Mouse (Mus musculus) duodenum, adult 2 months (tissue): ENCODE measurements around the gene Isoc2a. TPM values are rescaled to one million over a fixed set of nuclear protein-coding genes. Genes with fewer than 3 reads are reported as not detected.

Experiments used
- polyA plus RNA-seq: library from polyadenylated mRNA; depleted of rRNA; stranded (reverse); fragments of >200 nt; gene quantifications from 2 replicates; pipeline ENCODE4 v1.2.3, GENCODE M21; 2012; ENCODE audit warnings: low replicate concordance; rRNA removed

The Isoc2a gene
- 34.1 and 38.8 TPM in 2 replicates for polyA plus RNA-seq

GRCm38 (mm10) chr7:4876753-4877221, at the start of gene Isoc2a:
TSS of gene Isoc2a (plus strand) at chr7:4877153.

GRCm38 (mm10) chr7:4844245-4844916, 32.6 kb upstream of the Isoc2a start, which contains the start of gene Shisa7:
TSS of gene Shisa7 (minus strand) at chr7:4844696.

GRCm38 (mm10) chr7:4870133-4870532, 6.8 kb upstream of the Isoc2a start, which contains the start of gene Isoc2b:
TSS of gene Isoc2b (minus strand) at chr7:4870258.

GRCm38 (mm10) chr7:4906466-4906950, 29.6 kb downstream of the Isoc2a start, which contains the start of gene Gm36210:
TSS of gene Gm36210 (minus strand) at chr7:4906516.

GRCm38 (mm10) chr7:4915007-4915665, 38.2 kb downstream of the Isoc2a start, which contains the start of gene Zfp628:
TSS of gene Zfp628 (plus strand) at chr7:4915217.

GRCm38 (mm10) chr7:4921824-4922482, 45.0 kb downstream of the Isoc2a start, which contains the start of gene Nat14:
TSS of gene Nat14 (plus strand) at chr7:4922028.

GRCm38 (mm10) chr7:4925441-4926381, 48.8 kb downstream of the Isoc2a start, which contains the start of gene Ssc5d:
TSS of gene Ssc5d (plus strand) at chr7:4925785.

Other genes starting within 250 kb of the Isoc2a start
- gene Tmem86b, start 245.7 kb upstream of the Isoc2a start, polyA plus RNA-seq: 185 and 471 TPM in 2 replicates
- gene Ppp6r1, start 218.1 kb upstream of the Isoc2a start, polyA plus RNA-seq: 104 and 147 TPM in 2 replicates
- gene Hspbp1, start 192.1 kb upstream of the Isoc2a start, polyA plus RNA-seq: 31.7 and 34.2 TPM in 2 replicates
- gene Brsk1, start 186.5 kb upstream of the Isoc2a start, polyA plus RNA-seq: 2.1 and 3.8 TPM in 2 replicates
- 44.7 and 105 TPM in 2 replicates for gene Tmem150b, start 151.9 kb upstream of the Isoc2a start, polyA plus RNA-seq
- 208 and 341 TPM in 2 replicates for gene Kmt5c, start 137.0 kb upstream of the Isoc2a start, polyA plus RNA-seq
- gene Cox6b2, start 124.1 kb upstream of the Isoc2a start, polyA plus RNA-seq: 8.1 and 47.7 TPM in 2 replicates
- not detected in 2 replicates for gene Fam71e2, start 105.9 kb upstream of the Isoc2a start, polyA plus RNA-seq
- gene Il11, start 94.3 kb upstream of the Isoc2a start, polyA plus RNA-seq: 0.21 and 0.53 TPM in 2 replicates
- not detected in 2 replicates for gene Tmem190, start 94.2 kb upstream of the Isoc2a start, polyA plus RNA-seq
- gene Tmem238, start 87.5 kb upstream of the Isoc2a start, polyA plus RNA-seq: 245 and 842 TPM in 2 replicates
- gene Rpl28, start 84.3 kb upstream of the Isoc2a start, polyA plus RNA-seq: 347 and 393 TPM in 2 replicates
- gene Ube2s, start 64.6 kb upstream of the Isoc2a start, polyA plus RNA-seq: 184 and 256 TPM in 2 replicates
- gene Shisa7, start 32.5 kb upstream of the Isoc2a start, polyA plus RNA-seq: 0.19 and 3.1 TPM in 2 replicates
- gene Isoc2b, start 6.9 kb upstream of the Isoc2a start, polyA plus RNA-seq: 31.8 and 33.1 TPM in 2 replicates
- gene Gm36210, start 29.4 kb downstream of the Isoc2a start, polyA plus RNA-seq: not detected in 2 replicates
- gene Zfp628, start 38.1 kb downstream of the Isoc2a start, polyA plus RNA-seq: 26.2 and 34.2 TPM in 2 replicates
- gene Nat14, start 44.9 kb downstream of the Isoc2a start, polyA plus RNA-seq: 8.4 and 8.7 TPM in 2 replicates
- 2.7 and 4.6 TPM in 2 replicates for gene Ssc5d, start 48.6 kb downstream of the Isoc2a start, polyA plus RNA-seq
- not detected in 2 replicates for gene Sbk2, start 87.3 kb downstream of the Isoc2a start, polyA plus RNA-seq
- gene Sbk3, start 94.0 kb downstream of the Isoc2a start, polyA plus RNA-seq: 0.02 TPM in 1 of 2 replicates, not detected in the other
- gene Zfp579, start 119.0 kb downstream of the Isoc2a start, polyA plus RNA-seq: 39.0 and 47.9 TPM in 2 replicates
- gene Zfp524, start 137.3 kb downstream of the Isoc2a start, polyA plus RNA-seq: 46.4 and 57.1 TPM in 2 replicates
- 24.9 and 25.9 TPM in 2 replicates for gene Fiz1, start 137.5 kb downstream of the Isoc2a start, polyA plus RNA-seq
- gene Gm44973, start 138.3 kb downstream of the Isoc2a start, polyA plus RNA-seq: not detected in 2 replicates
- 29.9 and 32.6 TPM in 2 replicates for gene Zfp865, start 143.2 kb downstream of the Isoc2a start, polyA plus RNA-seq
- gene Ccdc106, start 143.4 kb downstream of the Isoc2a start, polyA plus RNA-seq: 1.6 and 2.3 TPM in 2 replicates
- not detected in 2 replicates for gene 4632433K11Rik, start 157.0 kb downstream of the Isoc2a start, polyA plus RNA-seq
- 6.7 and 8.4 TPM in 2 replicates for gene Zfp784, start 161.3 kb downstream of the Isoc2a start, polyA plus RNA-seq
- 18.1 and 22.7 TPM in 2 replicates for gene Zfp580, start 174.4 kb downstream of the Isoc2a start, polyA plus RNA-seq
- 108 and 110 TPM in 2 replicates for gene U2af2, start 185.0 kb downstream of the Isoc2a start, polyA plus RNA-seq
- 442 and 660 TPM in 2 replicates for gene Epn1, start 203.1 kb downstream of the Isoc2a start, polyA plus RNA-seq
- gene Rfpl4, start 239.8 kb downstream of the Isoc2a start, polyA plus RNA-seq: not detected in 2 replicates
- 0.21 and 0.47 TPM in 2 replicates for gene Rasl2-9, start 248.8 kb downstream of the Isoc2a start, polyA plus RNA-seq